Mouse (Mus musculus) liver, embryonic 13.5 days (tissue): ENCODE data around the gene Gm18596. TPM values are rescaled to one million over a fixed set of nuclear protein-coding genes. Genes with fewer than 3 reads are reported as not detected.
"Not testable (repeated sequence)": the region's sequence is repeated elsewhere in the genome, so short reads cannot be mapped to it uniquely, and the experiment has no call there.

Source experiments
- ATAC-seq: fragments of 200-750 bp; cut with Nextera tagmentation; 2 replicates; pipeline ENCODE4 v1.8.0; 2017; ENCODE audit warnings: low read depth, mild to moderate bottlenecking, moderate number of reproducible peaks, moderate library complexity
- DNase-seq: peaks from one replicate; pipeline ENCODE4 v3.0.0; 2022
- H3K27ac ChIP-seq: fragments of 300-500 bp; sonication (generic); 2 replicates; pipeline ENCODE4 v1.5.1; 2015; ENCODE audit warnings: moderate library complexity, mild to moderate bottlenecking, inconsistent platforms
- H3K27me3 ChIP-seq: fragments of 300-500 bp; sonication (generic); 2 replicates; pipeline ENCODE4 v1.6.1; 2015; ENCODE audit warnings: mild to moderate bottlenecking, inconsistent platforms
- H3K36me3 ChIP-seq: fragments of 300-500 bp; sonication (generic); 2 replicates; pipeline ENCODE4 v1.6.1; 2015; ENCODE audit warnings: mild to moderate bottlenecking, inconsistent platforms
- H3K4me1 ChIP-seq: fragments of 300-500 bp; sonication (generic); replicated peaks from 2 replicates; pipeline ENCODE4 v1.6.1; 2015; ENCODE audit warnings: inconsistent platforms
- H3K4me2 ChIP-seq: fragments of 300-500 bp; sonication (generic); 2 replicates; pipeline ENCODE4 v1.6.1; 2015; ENCODE audit warnings: inconsistent platforms, mild to moderate bottlenecking, moderate library complexity
- H3K4me3 ChIP-seq: fragments of 300-500 bp; sonication (generic); replicated peaks from 2 replicates; pipeline ENCODE4 v1.5.1; 2015; ENCODE audit warnings: mild to moderate bottlenecking, inconsistent platforms
- H3K9ac ChIP-seq: fragments of 300-500 bp; sonication (generic); 2 replicates; pipeline ENCODE4 v1.6.1; 2015; ENCODE audit warnings: mild to moderate bottlenecking, inconsistent platforms
- H3K9me3 ChIP-seq: fragments of 300-500 bp; sonication (generic); replicated peaks from 2 replicates; pipeline ENCODE4 v1.6.1; 2016; ENCODE audit warnings: inconsistent platforms
- WGBS: fragments of 180-500 bp; shearing (Covaris S2); methylation state at CpG from one replicate; pipeline ENCODE4 v1.1.7; 2015; ENCODE audit not compliant: insufficient replicate concordance; 5-methylcytosine and 5-hydroxymethylcytosine counted together
- polyA plus RNA-seq: library from polyadenylated mRNA; unstranded; fragments of >200 nt; fragmentation: Nextera tagmentation; extraction: Ambion mirVana; gene quantifications from 2 replicates; pipeline ENCODE4 v1.2.1, GENCODE M21; 2015

Gm18596 gene
- polyA plus RNA-seq, 1 experiment from 2014 or later = not detected

DNA sequence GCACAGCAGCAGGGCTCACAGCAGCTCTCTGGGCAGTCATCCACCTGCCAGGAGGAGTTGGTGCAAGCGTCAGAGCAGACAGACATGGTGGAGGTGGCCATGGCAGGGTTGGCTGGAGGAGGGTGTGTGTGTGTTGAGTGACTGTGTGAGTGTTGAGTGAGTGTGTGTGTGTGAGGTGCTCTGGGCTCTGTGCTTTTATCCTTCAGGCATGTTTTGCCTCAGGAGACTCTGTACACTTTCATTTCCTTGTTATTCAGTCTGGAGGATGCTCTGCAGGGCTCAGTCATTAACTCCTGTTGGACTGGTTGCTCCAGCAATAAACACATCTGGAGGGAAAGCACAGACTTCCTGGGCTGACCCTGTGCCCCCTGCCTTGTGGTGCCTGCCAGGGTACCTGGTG, 8.8 kb upstream of the Gm18596 start, which contains the start of gene Gm9736:
Gene Gm9736, minus strand, starts transcription at position 101 of the 400 bp plus-strand sequence.
- not testable (repeated sequence) for H3K27me3 ChIP-seq, H3K4me2 ChIP-seq, H3K4me1 ChIP-seq, H3K9me3 ChIP-seq, H3K36me3 ChIP-seq, H3K4me3 ChIP-seq, H3K9ac ChIP-seq, ATAC-seq, H3K27ac ChIP-seq, DNase-seq
- 45% methylated on average over 1 of the region's 1 CpGs for WGBS

DNA sequence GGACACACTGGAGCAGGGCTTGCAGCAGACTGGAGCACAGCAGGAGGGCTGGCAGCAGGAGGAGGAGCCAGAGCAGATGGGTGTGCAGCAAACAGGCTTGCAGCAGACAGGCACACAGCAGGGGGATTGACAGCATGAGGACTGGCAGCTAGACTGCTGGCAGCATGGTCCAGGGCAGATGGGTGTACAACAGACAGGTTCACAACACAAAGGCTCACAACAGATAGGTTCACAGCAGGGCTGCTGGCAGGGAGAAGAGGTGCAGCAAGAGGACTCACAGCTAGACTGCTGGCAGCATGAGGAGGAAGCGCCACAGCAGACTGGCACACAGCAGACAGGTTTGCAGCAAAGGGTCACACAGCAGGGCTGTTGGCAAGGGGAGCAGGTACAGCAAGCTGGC, 8.2 kb upstream of the Gm18596 start:
- not testable (repeated sequence) for H3K27ac ChIP-seq, H3K4me2 ChIP-seq, DNase-seq, H3K9ac ChIP-seq, H3K4me1 ChIP-seq, H3K36me3 ChIP-seq, H3K27me3 ChIP-seq, H3K9me3 ChIP-seq, ATAC-seq, H3K4me3 ChIP-seq
- 52% methylated on average over 1 of the region's 1 CpGs for WGBS

DNA sequence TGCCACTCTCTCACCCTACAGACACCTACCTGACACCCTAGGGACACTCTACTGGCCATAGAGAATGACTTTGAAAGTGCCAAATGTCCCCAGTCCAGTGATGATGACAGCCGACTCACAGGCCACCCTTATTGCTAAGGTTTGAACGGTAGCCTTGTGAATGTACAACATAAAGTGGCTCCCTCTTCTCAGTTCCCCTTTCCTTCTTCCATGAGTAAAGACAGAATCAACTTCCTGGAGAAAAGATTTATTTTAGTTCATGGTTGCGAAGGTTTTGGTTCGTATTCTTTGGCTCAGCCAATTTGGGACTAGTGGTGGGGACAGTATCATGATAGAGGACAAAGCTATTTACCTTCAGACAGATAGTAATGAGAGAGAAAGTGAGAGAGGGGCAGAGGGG, 3.5 kb downstream of the Gm18596 start:
- ATAC-seq (no peak), DNase-seq (no peak)
- WGBS = 56% methylated on average over 4 of the region's 4 CpGs
- H3K27me3 ChIP-seq = no peaks in the 10 kb centered on the region
- peaks cover 3% of the 10 kb centered on the region; the same call in 1 of the 2 replicates for H3K9me3 ChIP-seq
- no peak overlapping the region for H3K27ac ChIP-seq
- H3K4me2 ChIP-seq = no peak overlapping the region
- H3K4me3 ChIP-seq = no peak overlapping the region
- H3K36me3 ChIP-seq = no peaks in the 10 kb centered on the region
- H3K4me1 ChIP-seq = no peaks in the 10 kb centered on the region
- H3K9ac ChIP-seq = no peak overlapping the region

DNA sequence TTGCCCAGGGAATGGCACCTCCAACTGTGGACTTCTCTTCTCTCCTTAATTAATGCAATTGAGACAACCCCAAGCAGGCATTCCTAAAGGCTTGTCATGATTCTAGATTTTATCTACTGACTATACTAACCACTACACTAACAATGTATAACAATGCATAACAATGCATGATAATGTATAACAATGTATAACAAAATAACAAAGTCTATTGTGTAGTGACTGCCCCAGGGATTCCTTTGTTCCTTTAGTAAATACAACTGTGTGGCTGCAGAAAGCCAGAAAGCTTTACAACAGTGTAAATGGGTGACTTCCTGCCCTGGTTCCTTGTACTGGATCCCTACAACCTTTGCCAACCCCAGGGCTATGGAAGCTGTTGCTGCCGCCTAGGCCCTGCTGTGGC, 6.5 kb downstream of the Gm18596 start:
- Histone ChIP-seq H3K4me2 (no peak overlapping the region), H3K4me3 (no peak overlapping the region)
- WGBS = 79% methylated on average over 1 of the region's 1 CpGs

DNA sequence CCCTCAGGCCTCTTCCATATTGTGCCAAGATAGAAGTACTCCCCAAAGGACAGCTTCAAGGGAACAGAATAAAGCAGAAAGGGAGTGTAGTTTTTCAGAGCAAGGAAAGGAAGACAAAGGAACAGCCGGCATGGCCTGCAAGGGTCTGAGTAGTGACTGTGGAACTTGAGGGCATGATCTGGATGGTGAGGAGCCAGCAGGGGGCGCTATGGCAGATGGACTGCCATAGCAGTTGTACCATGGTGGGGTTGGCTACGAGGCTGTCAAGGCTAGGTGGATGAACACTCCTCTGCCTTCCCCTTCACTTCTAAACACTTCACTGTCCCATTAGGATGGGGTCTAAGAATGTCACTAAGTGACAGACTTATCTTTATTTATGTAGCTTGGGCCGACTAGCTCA, 13.2 kb downstream of the Gm18596 start:
- 34% methylated on average over 4 of the region's 4 CpGs for WGBS
- H3K4me2 ChIP-seq = no peak overlapping the region
- H3K9me3 ChIP-seq = no peaks in the 10 kb centered on the region; the same call in 1 of the 2 replicates
- no peaks in the 10 kb centered on the region for H3K36me3 ChIP-seq
- no peak overlapping the region for H3K4me3 ChIP-seq
- H3K27me3 ChIP-seq = no peaks in the 10 kb centered on the region
- no peak for ATAC-seq
- no peaks in the 10 kb centered on the region for H3K4me1 ChIP-seq
- no peak overlapping the region for H3K9ac ChIP-seq
- no peak overlapping the region for H3K27ac ChIP-seq
- DNase-seq = no peak

More for the DNA sequence above, 6.5 kb downstream of the Gm18596 start:
- Histone ChIP-seq H3K27me3 (no peaks in the 10 kb centered on the region), H3K4me1 (no peaks in the 10 kb centered on the region), H3K9me3 (peaks cover 3% of the 10 kb centered on the region; the same call in 1 of the 2 replicates), H3K36me3 (no peaks in the 10 kb centered on the region), H3K27ac (no peak overlapping the region), H3K9ac (no peak overlapping the region)
- no peak for ATAC-seq
- DNase-seq = no peak

DNA sequence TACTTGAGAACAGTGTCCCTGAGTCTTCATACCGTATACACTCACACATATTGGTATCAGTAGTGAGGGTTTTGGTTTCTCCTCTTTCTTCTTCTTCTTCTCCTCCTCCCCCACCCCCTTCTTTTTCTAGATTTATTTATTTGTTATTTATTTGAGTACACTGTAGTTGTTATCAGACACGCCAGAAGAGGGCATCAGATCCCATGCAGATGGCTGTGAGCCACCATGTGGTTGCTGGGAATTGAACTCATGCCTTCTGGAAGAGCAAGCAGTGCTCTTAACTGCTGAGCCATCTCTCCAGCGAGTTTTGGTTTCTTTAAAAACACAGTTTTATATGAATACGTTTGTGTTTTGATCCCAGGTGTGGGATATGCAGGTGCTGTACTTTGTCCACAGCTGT, 14.2 kb downstream of the Gm18596 start:
- Histone ChIP-seq H3K9ac (no peak overlapping the region), H3K4me1 (no peaks in the 10 kb centered on the region), H3K4me2 (no peak overlapping the region), H3K27me3 (no peaks in the 10 kb centered on the region), H3K27ac (no peak overlapping the region), H3K9me3 (no peaks in the 10 kb centered on the region), H3K36me3 (no peaks in the 10 kb centered on the region), H3K4me3 (no peak overlapping the region)
- DNase-seq = no peak
- 47% methylated on average over 4 of the region's 4 CpGs for WGBS
- no peak for ATAC-seq

DNA sequence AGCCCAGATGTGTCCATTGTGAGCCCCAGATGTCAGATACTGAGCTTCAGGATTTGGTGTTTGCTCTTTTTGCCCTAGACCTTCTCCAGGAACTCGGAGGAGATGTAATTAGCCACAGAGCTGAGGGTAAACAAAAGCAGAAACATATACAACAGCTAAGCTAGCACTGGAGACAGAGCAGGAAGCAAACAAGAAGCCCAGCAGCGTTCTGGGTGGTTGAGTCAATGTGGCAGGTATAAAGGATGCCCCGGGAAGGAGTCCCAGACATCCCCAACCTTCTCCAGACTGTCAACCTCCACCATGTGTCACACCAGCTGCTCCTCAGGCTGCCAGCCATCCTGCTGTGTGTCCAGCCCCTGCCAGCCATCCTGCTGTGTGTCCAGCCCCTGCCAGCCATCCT, 16.3 kb downstream of the Gm18596 start, which contains the start of gene Gm10100:
Gene Gm10100, plus strand, starts transcription at position 301 of the 400 bp plus-strand sequence.
- no peak within 1 kb of the TSS for H3K27ac ChIP-seq
- H3K4me1 ChIP-seq = no peaks in the 10 kb centered on the region
- ATAC-seq (no peak), DNase-seq (no peak)
- no peak within 1 kb of the TSS for H3K4me3 ChIP-seq
- no peaks in the 10 kb centered on the region for H3K9me3 ChIP-seq
- WGBS = 26% methylated on average over 3 of the region's 3 CpGs
- H3K4me2 ChIP-seq = no peak within 1 kb of the TSS
- no peaks in the 10 kb centered on the region for H3K27me3 ChIP-seq
- no peaks in the 10 kb centered on the region for H3K36me3 ChIP-seq
- H3K9ac ChIP-seq = no peak within 1 kb of the TSS

DNA sequence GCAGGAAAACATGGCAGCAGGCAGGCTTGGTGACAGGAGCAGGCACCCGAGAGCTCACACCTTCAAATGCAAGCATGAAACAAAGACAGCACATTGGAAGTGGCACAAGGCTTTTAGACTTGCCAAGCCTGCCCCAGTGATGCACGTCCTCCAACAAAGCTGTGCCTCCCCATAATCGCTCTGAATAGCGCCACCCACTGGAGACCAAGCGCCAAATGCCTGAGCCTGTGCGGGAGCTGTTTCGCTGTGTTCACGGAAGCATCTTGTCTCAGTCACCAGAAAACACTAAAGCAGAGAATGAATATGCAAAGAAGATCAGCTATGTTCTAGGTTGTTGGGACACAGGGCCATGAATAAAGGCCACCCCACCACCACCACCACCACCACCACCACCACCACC, 17.6 kb downstream of the Gm18596 start:
- ATAC-seq (no peak), DNase-seq (no peak)
- H3K4me1 ChIP-seq = no peaks in the 10 kb centered on the region
- no peak overlapping the region for H3K4me2 ChIP-seq
- 63% methylated on average over 8 of the region's 8 CpGs for whole genome bisulfite sequencing
- no peak overlapping the region for H3K9ac ChIP-seq
- H3K27ac ChIP-seq = no peak overlapping the region
- no peaks in the 10 kb centered on the region for H3K27me3 ChIP-seq
- no peak overlapping the region for H3K4me3 ChIP-seq
- no peaks in the 10 kb centered on the region for H3K9me3 ChIP-seq
- no peaks in the 10 kb centered on the region for H3K36me3 ChIP-seq

DNA sequence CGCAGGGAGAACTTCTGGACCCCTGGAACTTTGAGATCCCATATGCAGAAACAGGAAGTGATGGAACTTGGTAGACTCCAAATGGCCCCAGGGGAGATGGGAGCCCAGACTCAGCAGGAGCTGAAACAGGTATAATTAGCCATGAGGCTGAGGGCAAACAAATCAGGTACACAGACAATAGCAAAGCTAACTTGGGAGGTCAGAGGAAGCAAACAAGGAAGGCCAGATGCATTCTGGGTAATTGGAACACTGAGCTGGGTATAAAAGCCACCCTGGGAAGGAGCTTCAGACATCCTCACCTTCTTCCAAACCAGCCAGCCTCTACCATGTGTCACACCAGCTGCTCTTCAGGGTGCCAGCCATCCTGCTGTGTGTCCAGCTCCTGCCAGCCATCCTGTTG, 22.1 kb downstream of the Gm18596 start, which contains the start of gene Krtap12-1:
Gene Krtap12-1, plus strand, starts transcription at position 301 of the 400 bp plus-strand sequence.
- H3K27me3 ChIP-seq, ATAC-seq, H3K27ac ChIP-seq, H3K9me3 ChIP-seq, H3K4me1 ChIP-seq, H3K4me3 ChIP-seq, H3K9ac ChIP-seq, DNase-seq, H3K36me3 ChIP-seq, H3K4me2 ChIP-seq: not testable (repeated sequence)
- 59% methylated on average over 1 of the region's 1 CpGs for WGBS

DNA sequence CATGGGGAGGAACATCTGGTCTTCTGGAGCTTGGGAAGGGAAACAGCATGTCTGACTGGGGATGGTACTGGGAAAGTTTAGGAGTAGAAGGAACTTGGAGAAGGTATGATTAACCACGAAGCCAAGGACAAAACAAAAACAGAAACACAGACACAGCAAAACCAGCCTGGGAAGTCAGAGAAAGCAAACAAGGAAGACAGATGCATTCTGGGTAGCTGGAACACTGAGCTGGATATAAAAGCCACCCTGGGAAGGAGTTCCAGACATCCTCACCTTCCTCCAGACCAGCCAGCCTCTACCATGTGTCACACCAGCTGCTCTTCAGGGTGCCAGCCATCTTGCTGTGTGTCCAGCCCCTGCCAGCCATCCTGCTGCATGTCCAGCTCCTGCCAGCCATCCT, 26.9 kb downstream of the Gm18596 start, which contains the start of gene Gm10142:
Gene Gm10142, plus strand, starts transcription at position 301 of the 400 bp plus-strand sequence.
- H3K4me2 ChIP-seq = no peak within 1 kb of the TSS
- no peaks in the 10 kb centered on the region; the same call in 1 of the 2 replicates for H3K9me3 ChIP-seq
- H3K27me3 ChIP-seq = no peaks in the 10 kb centered on the region
- DNase-seq (no peak), ATAC-seq (no peak)
- H3K4me1 ChIP-seq = no peaks in the 10 kb centered on the region
- no peaks in the 10 kb centered on the region for H3K36me3 ChIP-seq
- H3K4me3 ChIP-seq = no peak within 1 kb of the TSS
- WGBS = 58% methylated on average over 1 of the region's 1 CpGs
- H3K9ac ChIP-seq = no peak within 1 kb of the TSS
- H3K27ac ChIP-seq = no peak within 1 kb of the TSS

DNA sequence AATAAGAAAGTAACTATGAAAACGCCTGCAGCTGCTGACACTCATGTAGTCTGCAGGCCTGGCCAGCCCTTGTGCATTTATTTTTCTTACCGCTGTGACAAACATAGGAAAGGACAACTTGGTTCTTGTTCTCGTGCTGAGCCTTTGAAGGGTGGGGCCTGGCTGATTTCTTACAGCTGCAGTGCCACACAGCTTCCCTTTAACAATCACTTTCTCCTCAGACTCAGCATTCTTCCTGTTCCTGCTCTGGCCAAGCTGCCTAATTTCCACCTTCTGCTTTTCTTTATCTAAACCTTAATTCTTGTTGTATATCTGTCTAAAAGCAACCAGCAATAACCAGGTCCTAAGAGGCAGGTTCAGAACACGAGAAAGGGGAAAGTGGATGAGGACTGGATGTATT, 28.7 kb downstream of the Gm18596 start:
- ATAC-seq (no peak), DNase-seq (no peak)
- H3K36me3 ChIP-seq = no peaks in the 10 kb centered on the region
- no peak overlapping the region for H3K9ac ChIP-seq
- no peaks in the 10 kb centered on the region for H3K4me1 ChIP-seq
- H3K27me3 ChIP-seq = no peaks in the 10 kb centered on the region
- no peaks in the 10 kb centered on the region; the same call in 1 of the 2 replicates for H3K9me3 ChIP-seq
- H3K4me3 ChIP-seq = no peak overlapping the region
- H3K27ac ChIP-seq = no peak overlapping the region
- WGBS = 38% methylated on average over 4 of the region's 4 CpGs
- H3K4me2 ChIP-seq = no peak overlapping the region

DNA sequence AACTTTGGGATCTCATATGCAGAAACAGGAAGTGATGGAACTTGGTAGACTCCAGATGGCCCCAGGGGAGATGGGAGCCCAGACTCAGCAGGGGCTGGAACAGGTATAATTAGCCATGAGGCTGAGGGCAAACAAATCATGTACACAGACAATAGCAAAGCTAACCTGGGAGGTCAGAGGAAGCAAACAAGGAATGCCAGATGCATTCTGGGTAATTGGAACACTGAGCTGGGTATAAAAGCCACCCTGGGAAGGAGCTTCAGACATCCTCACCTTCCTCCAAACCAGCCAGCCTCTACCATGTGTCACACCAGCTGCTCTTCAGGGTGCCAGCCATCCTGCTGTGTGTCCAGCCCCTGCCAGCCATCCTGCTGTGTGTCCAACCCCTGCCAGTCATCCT, 31.3 kb downstream of the Gm18596 start, which contains the start of gene Gm10024:
Gene Gm10024, plus strand, starts transcription at position 301 of the 400 bp plus-strand sequence.
- not testable (repeated sequence) for H3K4me2 ChIP-seq, H3K27ac ChIP-seq, H3K9me3 ChIP-seq, H3K27me3 ChIP-seq, H3K4me1 ChIP-seq, H3K9ac ChIP-seq, H3K36me3 ChIP-seq, ATAC-seq, DNase-seq, H3K4me3 ChIP-seq
